Mouse (Mus musculus) heart, postnatal 0 days (tissue): ENCODE results near the gene Upf2.

Experiments used
- CTCF ChIP-seq: IDR thresholded peaks from 2 replicates; pipeline ENCODE4 v1.5.1; 2016; ENCODE audit warnings: antibody characterized with exemption, control low read depth, low read depth
- EP300 ChIP-seq: IDR thresholded peaks from 2 replicates; pipeline ENCODE4 v1.6.1; 2016; ENCODE audit warnings: antibody characterized with exemption, low read depth

GRCm38 (mm10) chr2:5950766-5951595 is at the start of gene Upf2:
- TF ChIP-seq CTCF (no peak), EP300 (peak; percentile 98)
